Mouse (Mus musculus) neural tube, embryonic 14.5 days (tissue): ENCODE data around the gene Crtc2. TPM values are rescaled to one million over a fixed set of nuclear protein-coding genes. Genes with fewer than 3 reads are reported as not detected.

Experiments used
- ATAC-seq: fragments of 200-750 bp; cut with Nextera tagmentation; 2 replicates; pipeline ENCODE4 v1.8.0; 2017; ENCODE audit warnings: low read depth, mild to moderate bottlenecking, moderate TSS enrichment, moderate library complexity
- H3K27ac ChIP-seq: fragments of 300-500 bp; sonication (generic); 2 replicates; pipeline ENCODE4 v1.5.1; 2014; ENCODE audit warnings: low read depth, mild to moderate bottlenecking, control low read depth, low read length, moderate library complexity, mixed read lengths
- H3K27me3 ChIP-seq: fragments of 300-500 bp; sonication (generic); 2 replicates; pipeline ENCODE4 v1.6.1; 2014; ENCODE audit warnings: low read length; ENCODE audit not compliant: control insufficient read depth, insufficient read depth
- H3K36me3 ChIP-seq: fragments of 300-500 bp; sonication (generic); 2 replicates; pipeline ENCODE4 v1.6.1; 2014; ENCODE audit warnings: low read length, mixed read lengths; ENCODE audit not compliant: control insufficient read depth, insufficient read depth
- H3K4me1 ChIP-seq: fragments of 300-500 bp; sonication (generic); 2 replicates; pipeline ENCODE4 v1.6.1; 2014; ENCODE audit warnings: low read length; ENCODE audit not compliant: control insufficient read depth, insufficient read depth
- H3K4me2 ChIP-seq: fragments of 300-500 bp; sonication (generic); 2 replicates; pipeline ENCODE4 v1.6.1; 2014; ENCODE audit warnings: mild to moderate bottlenecking, low read depth, low read length, control low read depth
- H3K4me3 ChIP-seq: fragments of 300-500 bp; sonication (generic); 2 replicates; pipeline ENCODE4 v1.5.1; 2014; ENCODE audit warnings: low read depth, low read length, control low read depth, mixed read lengths
- H3K9ac ChIP-seq: fragments of 300-500 bp; sonication (generic); replicated peaks from 2 replicates; pipeline ENCODE4 v1.6.1; 2014; ENCODE audit warnings: low read depth, mild to moderate bottlenecking, control low read depth, low read length, mixed read lengths
- H3K9me3 ChIP-seq: fragments of 300-500 bp; sonication (generic); 2 replicates; pipeline ENCODE4 v1.6.1; 2016; ENCODE audit warnings: low read length; ENCODE audit not compliant: control insufficient read depth
- microRNA-seq: library from miRNA; unstranded; fragments of <30 nt; microRNA quantifications from one replicate; pipeline ENCODE4, GENCODE M21; 2016
- polyA plus RNA-seq: library from polyadenylated mRNA; unstranded; fragments of >200 nt; fragmentation: Nextera tagmentation; extraction: Ambion mirVana; gene quantifications from 2 replicates; pipeline ENCODE4 v1.2.1, GENCODE M21; 2014

Crtc2 gene
- polyA plus RNA-seq, 1 experiment from 2014 or later = 11.6 TPM

DNA sequence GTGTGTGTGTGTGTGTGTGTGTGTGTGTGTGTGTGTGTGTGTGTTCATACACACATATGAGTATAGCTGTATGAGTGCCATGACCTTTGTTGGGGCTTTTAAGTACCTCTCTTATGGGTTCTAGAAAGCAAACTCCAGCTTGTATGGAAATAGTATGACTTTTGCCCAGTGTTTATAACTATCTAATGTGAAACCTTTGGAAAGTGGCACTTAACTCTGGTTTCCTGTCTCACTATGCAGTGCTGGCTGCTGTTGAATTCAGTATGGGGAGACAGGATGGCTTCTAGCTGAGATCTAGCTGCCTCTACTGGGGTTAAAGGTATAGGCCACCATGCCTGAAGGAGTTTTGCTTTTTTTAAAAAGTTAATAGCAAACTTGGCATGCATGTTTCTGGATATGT, 55.6 kb downstream of the Crtc2 start:
- ATAC-seq = no peak
- Histone ChIP-seq H3K36me3 (no peaks in the 10 kb centered on the region), H3K27me3 (no peaks in the 10 kb centered on the region), H3K4me1 (no peaks in the 10 kb centered on the region), H3K4me2 (no peak overlapping the region), H3K4me3 (no peak overlapping the region), H3K9ac (no peak overlapping the region), H3K9me3 (no peaks in the 10 kb centered on the region), H3K27ac (no peak overlapping the region)

DNA sequence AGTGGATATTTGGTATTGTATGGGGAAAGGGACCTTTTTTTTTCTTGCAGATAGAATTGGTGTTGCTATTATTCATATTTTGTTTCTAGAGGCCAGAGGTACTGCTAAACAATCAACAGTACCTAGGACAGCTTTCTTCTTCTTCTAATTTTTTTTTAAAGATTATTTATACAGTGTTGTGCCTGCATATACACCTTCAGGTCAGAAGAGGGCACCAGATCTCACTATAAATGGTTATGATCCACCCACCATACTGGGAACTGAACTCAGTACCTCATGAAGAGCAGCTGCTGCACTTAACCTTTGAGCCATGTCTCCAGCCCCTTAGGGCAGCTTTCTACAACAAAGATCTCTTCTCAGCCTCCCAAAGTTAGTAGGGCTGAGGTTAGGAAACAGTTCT, 59.4 kb downstream of the Crtc2 start:
- H3K27me3 ChIP-seq = no peaks in the 10 kb centered on the region
- H3K9ac ChIP-seq = no peak overlapping the region
- no peak overlapping the region for H3K27ac ChIP-seq
- no peaks in the 10 kb centered on the region for H3K9me3 ChIP-seq
- H3K36me3 ChIP-seq = no peaks in the 10 kb centered on the region
- no peak overlapping the region for H3K4me3 ChIP-seq
- ATAC-seq = no peak
- H3K4me2 ChIP-seq = no peak overlapping the region
- no peaks in the 10 kb centered on the region for H3K4me1 ChIP-seq

Small RNA genes within 50 kb of the gene (microRNA-seq; reads per million reads assigned to microRNA genes)
- not detected for gene Mir7012

Other genes starting within 250 kb of the Crtc2 start
- gene 4933434E20Rik, start 202.5 kb upstream of the Crtc2 start, polyA plus RNA-seq = 219 and 232 TPM in 2 replicates
- 163 and 171 TPM in 2 replicates for gene Ubap2l, start 201.5 kb upstream of the Crtc2 start, polyA plus RNA-seq
- 281 and 342 TPM in 2 replicates for gene Tpm3, start 181.5 kb upstream of the Crtc2 start, polyA plus RNA-seq
- 0.35 and 0.52 TPM in 2 replicates for gene Nup210l, start 150.0 kb upstream of the Crtc2 start, polyA plus RNA-seq
- 896 and 936 TPM in 2 replicates for gene Rps27, start 40.5 kb upstream of the Crtc2 start, polyA plus RNA-seq
- 8.0 and 12.4 TPM in 2 replicates for gene Rab13, start 40.5 kb upstream of the Crtc2 start, polyA plus RNA-seq
- 98.9 and 102 TPM in 2 replicates for gene Jtb, start 22.6 kb upstream of the Crtc2 start, polyA plus RNA-seq
- 1.3 and 2.4 TPM in 2 replicates for gene Creb3l4, start 10.7 kb upstream of the Crtc2 start, polyA plus RNA-seq
- gene Slc39a1, start 6.0 kb upstream of the Crtc2 start, polyA plus RNA-seq = 41.2 and 46.0 TPM in 2 replicates
- gene Dennd4b, start 11.0 kb downstream of the Crtc2 start, polyA plus RNA-seq = 7.3 and 8.5 TPM in 2 replicates
- gene Gatad2b, start 39.0 kb downstream of the Crtc2 start, polyA plus RNA-seq = 14.3 and 21.6 TPM in 2 replicates
- 21.3 and 21.7 TPM in 2 replicates for gene Slc27a3, start 135.8 kb downstream of the Crtc2 start, polyA plus RNA-seq
- gene Ints3, start 179.5 kb downstream of the Crtc2 start, polyA plus RNA-seq = 30.1 and 35.2 TPM in 2 replicates
- gene Npr1, start 211.7 kb downstream of the Crtc2 start, polyA plus RNA-seq = 1.4 and 4.0 TPM in 2 replicates
- 262 and 269 TPM in 2 replicates for gene Ilf2, start 222.0 kb downstream of the Crtc2 start, polyA plus RNA-seq
- 106 and 112 TPM in 2 replicates for gene Snapin, start 236.9 kb downstream of the Crtc2 start, polyA plus RNA-seq